8 mouse cellular contexts compared by ENCODE assay signal in genomic region chr1:86530871-86531546, GRCm38 (mm10). TPM values are rescaled to one million over a fixed set of nuclear protein-coding genes. Genes with fewer than 3 reads are reported as not detected.
A peak's percentile ranks its signal among the peaks of the same experiment; 100 is the strongest.
DNase-seq lines count a peak whose midpoint lies in the region; ATAC-seq and TF ChIP-seq lines count a peak whose summit lies in the region.

No protein-coding gene starts in this region.

- no peak for ATAC-seq in heart, embryonic 12.5 days (ENCODE audit: insufficient number of reproducible peaks, low FRiP score)
- no peak for ATAC-seq in hindbrain, embryonic 11.5 days (ENCODE audit: low FRiP score)
- ATAC-seq in midbrain, embryonic 15.5 days (replicated peaks) = no peak

- no peak overlapping the region for H3K4me3 ChIP-seq in heart, embryonic 12.5 days
- H3K4me3 ChIP-seq in ES-E14 (ENCODE audit: insufficient read depth in 1 of 2, low read depth in 1 of 2, low read length in 2 of 2, poor library complexity in 1 of 2, severe bottlenecking in 1 of 2) = peak overlapping the region in 1 of 2 experiments; percentile 23; a peak in 2 of 4 replicates
- H3K4me3 ChIP-seq in hindbrain, embryonic 11.5 days (ENCODE audit: low read depth, low read length) = peak overlapping the region; percentile 8; the same call in 1 of the 2 replicates
- H3K4me3 ChIP-seq in midbrain, embryonic 15.5 days = no peak overlapping the region

- in situ Hi-C loops in ES-E14 (cut with MboI; ENCODE audit: low sequenced_read_pairs in 2 of 2, unreplicated experiment in 2 of 2) = no loop called here

- peak overlapping the region; percentile 34; the same call in 1 of the 2 replicates for H3K9ac ChIP-seq in heart, embryonic 12.5 days
- 0 out of 2 replicates have a peak overlapping the region, but pooled peaks have one; percentile 34 for H3K9ac ChIP-seq in ES-E14 (ENCODE audit: insufficient read depth, low read depth, low read length, poor library complexity, severe bottlenecking)
- no peak overlapping the region; the same call in 1 of the 2 replicates for H3K9ac ChIP-seq in hindbrain, embryonic 11.5 days (ENCODE audit: low read depth, low read length)
- no peak overlapping the region for H3K9ac ChIP-seq in midbrain, embryonic 15.5 days

- no peak for DNase-seq in heart, adult 18-20 months
- DNase-seq in ES-E14 (ENCODE audit: low read depth, low spot score) = no peak
- DNase-seq in hindbrain, embryonic 11.5 days (ENCODE audit: low spot score) = peak; percentile 53
- no peak for DNase-seq in frontal cortex, postnatal 25 days (ENCODE audit: low spot score in 2 of 2)
- DNase-seq in gastrocnemius, adult 8-10 months (ENCODE audit: low spot score in 2 of 2) = no peak
- no peak for DNase-seq in gastrocnemius, postnatal 4 days (ENCODE audit: low spot score in 2 of 2)

- no peak overlapping the region for H3K27ac ChIP-seq in heart, embryonic 12.5 days (ENCODE audit: poor library complexity, severe bottlenecking)
- H3K27ac ChIP-seq in ES-E14 (ENCODE audit: insufficient read depth, low read depth, low read length, poor library complexity, severe bottlenecking) = peak overlapping the region; percentile 29; the same call in 1 of the 2 replicates
- H3K27ac ChIP-seq in hindbrain, embryonic 11.5 days (ENCODE audit: low read depth, low read length) = no peak overlapping the region
- peak overlapping the region; percentile 25; the same call in 1 of the 2 replicates for H3K27ac ChIP-seq in midbrain, embryonic 15.5 days

- 25% methylated on average over 4 of the region's 4 CpGs for WGBS in heart, embryonic 12.5 days
- 18% methylated on average over 4 of the region's 4 CpGs for WGBS in hindbrain, embryonic 11.5 days
- 11% methylated on average over 4 of the region's 4 CpGs for WGBS in midbrain, embryonic 15.5 days

- no peak overlapping the region for H3K4me2 ChIP-seq in heart, embryonic 12.5 days
- H3K4me2 ChIP-seq in hindbrain, embryonic 11.5 days (replicated peaks; ENCODE audit: low read depth, low read length) = 0 out of 2 replicates have a peak overlapping the region, but pooled peaks have one; percentile 11
- no peak overlapping the region for H3K4me2 ChIP-seq in midbrain, embryonic 15.5 days

- peaks cover 28% of the 10 kb centered on the region for H3K36me3 ChIP-seq in heart, embryonic 12.5 days
- peaks cover 36% of the 10 kb centered on the region for H3K36me3 ChIP-seq in ES-E14 (ENCODE audit: control insufficient read depth, insufficient read depth, low read length, poor library complexity, severe bottlenecking)
- peaks cover 12% of the 10 kb centered on the region for H3K36me3 ChIP-seq in hindbrain, embryonic 11.5 days (ENCODE audit: control insufficient read depth, insufficient read depth, low read length)
- H3K36me3 ChIP-seq in midbrain, embryonic 15.5 days (replicated peaks) = peaks cover 8% of the 10 kb centered on the region; the same call in 1 of the 2 replicates

- H3K27me3 ChIP-seq in heart, embryonic 12.5 days (replicated peaks) = no peaks in the 10 kb centered on the region
- H3K27me3 ChIP-seq in hindbrain, embryonic 11.5 days (ENCODE audit: control insufficient read depth, insufficient read depth, low read length) = no peaks in the 10 kb centered on the region
- H3K27me3 ChIP-seq in midbrain, embryonic 15.5 days (replicated peaks) = no peaks in the 10 kb centered on the region

- H3K4me1 ChIP-seq in heart, embryonic 12.5 days (replicated peaks) = peaks cover 32% of the 10 kb centered on the region
- H3K4me1 ChIP-seq in ES-E14 (ENCODE audit: control insufficient read depth in 2 of 2, insufficient read depth in 2 of 2, low read length in 2 of 2, poor library complexity in 1 of 2) = peaks cover 0 to 5% of the 10 kb centered on the region in 2 experiments; a peak in 1 of 4 replicates
- peaks cover 6% of the 10 kb centered on the region for H3K4me1 ChIP-seq in hindbrain, embryonic 11.5 days (replicated peaks; ENCODE audit: control insufficient read depth, insufficient read depth, low read length)
- H3K4me1 ChIP-seq in midbrain, embryonic 15.5 days = peaks cover 39% of the 10 kb centered on the region

- no peaks in the 10 kb centered on the region for H3K9me3 ChIP-seq in heart, embryonic 12.5 days (replicated peaks)
- H3K9me3 ChIP-seq in ES-E14 (ENCODE audit: control insufficient read depth, insufficient read depth, low read depth, low read length) = no peaks in the 10 kb centered on the region
- H3K9me3 ChIP-seq in hindbrain, embryonic 11.5 days (ENCODE audit: control insufficient read depth, low read length) = no peaks in the 10 kb centered on the region
- no peaks in the 10 kb centered on the region for H3K9me3 ChIP-seq in midbrain, embryonic 15.5 days

TF ChIP-seq in ES-E14, 5 proteins besides CTCF, POLR2A, EP300 and RAD21:
- TF ChIP-seq CHD2 (IDR thresholded peaks at IDR 0.05; ENCODE audit: low read depth, low read length) = peak; percentile 69
- TF ChIP-seq ZNF384 (IDR thresholded peaks at IDR 0.05; ENCODE audit: low read depth, low read length) = no peak
- TF ChIP-seq ZC3H11A (IDR thresholded peaks at IDR 0.05; ENCODE audit: borderline replicate concordance, low read depth, low read length) = no peak
- no peak for TF ChIP-seq HCFC1 (IDR thresholded peaks at IDR 0.05; ENCODE audit: borderline replicate concordance, insufficient read depth, low read length)
- no peak for TF ChIP-seq MAFK (IDR thresholded peaks at IDR 0.05; ENCODE audit: insufficient read depth, low read depth, low read length)

RNA-seq across cellular contexts. Expression of gene Ptma, which starts 4.5 kb away (rescaled TPM):
- 1,057 and 1,113 TPM in 2 replicates for polyA plus RNA-seq in heart, embryonic 12.5 days (2016; fragmentation: Nextera tagmentation; extraction: Ambion mirVana)
- total RNA-seq in heart, adult 18-20 months (2021) = 100 to 1,000 TPM; 212 TPM
- total RNA-seq in ES-E14 (2012; rRNA removed) = 2,106 and 2,587 TPM in 2 replicates
- 3,351 and 3,402 TPM in 2 replicates for polyA plus RNA-seq in hindbrain, embryonic 11.5 days (2014; fragmentation: Nextera tagmentation; extraction: Ambion mirVana)
- polyA plus RNA-seq in midbrain, embryonic 15.5 days (2015; fragmentation: Nextera tagmentation; extraction: Ambion mirVana) = 1,373 and 1,532 TPM in 2 replicates
- 10 to 100 TPM; 50.9 to 76.9 (median 67.7) TPM for total RNA-seq in gastrocnemius, adult 8-10 months (2022)
- total RNA-seq in gastrocnemius, postnatal 4 days (2021) = 100 to 1,000 TPM; 655 to 661 TPM

RNA-seq across cellular contexts. Expression of gene Pde6d, which starts 51.4 kb away (rescaled TPM):
- 83.5 and 89.5 TPM in 2 replicates for polyA plus RNA-seq in heart, embryonic 12.5 days (2016; fragmentation: Nextera tagmentation; extraction: Ambion mirVana)
- total RNA-seq in heart, adult 18-20 months (2021) = 10 to 100 TPM; 45.0 to 49.5 TPM
- 5.4 and 9.2 TPM in 2 replicates for total RNA-seq in ES-E14 (2012; rRNA removed)
- polyA plus RNA-seq in hindbrain, embryonic 11.5 days (2014; fragmentation: Nextera tagmentation; extraction: Ambion mirVana) = 91.9 and 96.0 TPM in 2 replicates
- polyA plus RNA-seq in midbrain, embryonic 15.5 days (2015; fragmentation: Nextera tagmentation; extraction: Ambion mirVana) = 103 and 106 TPM in 2 replicates
- 10 to 100 TPM; 24.5 to 33.4 (median 26.8) TPM for total RNA-seq in gastrocnemius, adult 8-10 months (2022)
- 10 to 100 TPM; 52.1 to 53.6 TPM for total RNA-seq in gastrocnemius, postnatal 4 days (2021)

RNA-seq across cellular contexts. Expression of gene Cops7b, which starts 51.7 kb away (rescaled TPM):
- polyA plus RNA-seq in heart, embryonic 12.5 days (2016; fragmentation: Nextera tagmentation; extraction: Ambion mirVana) = 28.6 and 32.6 TPM in 2 replicates
- total RNA-seq in heart, adult 18-20 months (2021) = 10 to 100 TPM in 1 of 2 experiments, 1 to 10 TPM in 1; 8.8 to 10.5 TPM
- total RNA-seq in ES-E14 (2012; rRNA removed) = 23.6 and 27.4 TPM in 2 replicates
- polyA plus RNA-seq in hindbrain, embryonic 11.5 days (2014; fragmentation: Nextera tagmentation; extraction: Ambion mirVana) = 49.7 and 63.7 TPM in 2 replicates
- polyA plus RNA-seq in midbrain, embryonic 15.5 days (2015; fragmentation: Nextera tagmentation; extraction: Ambion mirVana) = 67.3 and 68.9 TPM in 2 replicates
- 10 to 100 TPM in 3 of 4 experiments, 1 to 10 TPM in 1; 9.6 to 10.5 (median 10.3) TPM for total RNA-seq in gastrocnemius, adult 8-10 months (2022)
- total RNA-seq in gastrocnemius, postnatal 4 days (2021) = 10 to 100 TPM; 15.7 to 16.8 TPM

Comparison
In these comparisons a context has a peak if more than half of its experiments do, and no peak if none do; other contexts are left out.
1. H3K27ac ChIP-seq: peak in ES-E14 (single experiment) and midbrain, embryonic 15.5 days (single experiment); none in heart, embryonic 12.5 days (single experiment) and hindbrain, embryonic 11.5 days (single experiment).
2. H3K9ac ChIP-seq: peak in heart, embryonic 12.5 days (single experiment) and ES-E14 (single experiment); none in hindbrain, embryonic 11.5 days (single experiment) and midbrain, embryonic 15.5 days (single experiment).